Mouse (Mus musculus) A20 (cell line): ENCODE measurements around the gene Mrps23.

Experiments
- DNase-seq: peaks from one replicate; pipeline ENCODE4 v3.0.0-alpha.2; 2011; ENCODE audit warnings: low read depth, low spot score

The Mrps23 gene

GRCm38 (mm10) chr11:88203712-88204532 is at the start of gene Mrps23:
Gene Mrps23, plus strand, starts transcription at chr11:88204388.
- DNase-seq, result peak; percentile 95

GRCm38 (mm10) chr11:88154500-88154899 is 49.7 kb upstream of the Mrps23 start:
- DNase-seq, result no peak

GRCm38 (mm10) chr11:88155451-88155850 is 48.7 kb upstream of the Mrps23 start:
- no peak for DNase-seq

DNA sequence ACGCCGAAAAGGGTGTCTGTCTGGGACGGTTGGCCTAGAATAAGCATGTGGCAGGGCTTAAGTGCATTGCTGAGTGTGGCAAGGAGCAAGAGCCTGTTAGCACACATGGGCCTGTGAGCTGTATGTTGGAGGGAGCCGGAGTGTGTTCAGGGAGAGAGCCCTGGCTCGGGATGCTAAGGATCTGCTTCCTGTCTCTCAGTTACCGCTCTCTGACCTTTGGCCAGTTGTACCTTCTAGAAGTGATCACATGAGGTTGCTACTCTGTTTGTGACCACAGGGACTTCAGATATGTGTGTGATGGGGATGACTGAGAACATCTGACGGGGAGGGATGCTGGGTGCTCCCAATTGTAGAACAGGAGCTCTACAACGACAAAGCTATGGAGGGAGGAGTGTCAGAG is 48.2 kb upstream of the Mrps23 start:
- DNase-seq, result no peak

- no peak for DNase-seq
Measured at GRCm38 (mm10) chr11:88156403-88156802, 47.8 kb upstream of the Mrps23 start.

DNA sequence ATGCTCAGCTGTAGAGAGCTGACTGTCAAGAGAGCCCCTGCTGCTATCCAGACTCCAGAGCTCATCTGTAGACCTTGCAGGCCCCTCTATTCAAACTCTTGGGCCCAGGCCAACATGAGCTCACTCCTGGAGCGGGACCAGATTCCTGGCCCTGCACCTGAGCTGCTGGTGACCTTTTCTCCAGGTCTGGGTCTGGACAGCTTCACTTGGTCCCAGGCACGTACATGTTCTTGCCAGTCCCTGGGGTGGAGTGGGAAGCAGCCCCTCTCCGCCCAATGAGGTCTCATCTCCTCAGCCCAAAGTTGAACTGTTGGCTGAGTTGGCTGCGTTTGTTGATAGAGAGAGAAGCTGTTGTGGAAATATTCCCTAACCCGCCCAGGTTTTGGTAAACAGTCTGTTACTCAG is 45.3 kb upstream of the Mrps23 start:
- DNase-seq, result no peak

- DNase-seq, result no peak
Measured at GRCm38 (mm10) chr11:88159389-88159788, 44.8 kb upstream of the Mrps23 start.

GRCm38 (mm10) chr11:88160316-88160715 is 43.9 kb upstream of the Mrps23 start:
- DNase-seq, result no peak

GRCm38 (mm10) chr11:88161051-88161581 is 43.1 kb upstream of the Mrps23 start:
- no peak for DNase-seq

DNA sequence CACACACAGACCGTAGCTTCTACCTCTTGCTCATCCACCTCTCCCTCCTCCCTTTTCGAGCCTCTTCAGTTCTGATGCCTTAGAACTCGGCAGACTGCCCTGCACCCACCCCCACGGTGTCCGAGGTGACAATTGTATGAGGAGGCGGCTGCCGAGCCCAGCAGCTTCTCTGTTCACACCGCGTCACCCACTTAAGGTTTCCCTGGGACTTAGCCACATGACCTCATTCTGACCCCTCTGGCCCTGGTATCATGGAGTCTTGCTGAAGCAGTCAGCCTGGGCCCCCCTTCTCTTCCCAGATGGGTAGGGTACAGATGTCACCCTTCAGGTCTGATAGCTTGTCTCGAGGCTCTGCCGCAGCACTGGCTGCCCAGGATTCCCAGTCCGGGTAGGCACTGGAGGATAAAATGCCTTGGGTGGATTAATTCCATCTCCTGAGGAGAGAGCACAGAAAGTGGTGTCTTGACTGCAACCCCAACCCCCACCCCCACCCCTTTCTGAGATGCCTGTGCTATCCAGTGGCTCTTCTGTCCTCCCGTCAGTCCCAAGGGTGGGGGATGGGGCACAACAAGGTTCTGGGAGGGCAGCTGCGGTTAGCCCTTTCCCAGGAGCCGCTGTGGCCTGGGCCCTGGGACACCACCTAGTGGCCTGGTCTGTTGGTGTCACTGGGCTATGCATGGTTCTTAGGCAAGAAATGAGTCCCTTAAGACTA is 42.4 kb upstream of the Mrps23 start:
- DNase-seq, result peak; percentile 76

DNA sequence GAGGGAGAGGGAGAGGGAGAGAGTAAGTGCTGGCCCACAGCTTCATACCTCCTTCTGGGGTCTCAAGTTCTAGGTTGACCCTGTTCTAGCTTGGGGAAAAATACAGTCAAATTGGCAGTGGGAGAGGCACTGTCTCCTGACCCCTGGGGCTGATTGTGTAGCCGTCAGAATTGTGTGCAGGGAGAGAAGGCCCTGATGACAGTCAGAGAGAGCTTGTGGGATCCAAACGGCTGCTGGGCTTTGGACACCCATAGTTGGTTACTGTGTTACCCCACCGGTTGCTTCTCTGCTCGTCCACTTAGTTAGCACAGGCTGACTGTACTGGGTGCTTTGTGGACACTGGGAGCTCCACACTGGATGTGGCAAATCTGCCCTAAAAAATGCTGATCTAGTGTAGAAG is 41.4 kb upstream of the Mrps23 start:
- no peak for DNase-seq

- no peak for DNase-seq
Measured at GRCm38 (mm10) chr11:88164213-88164723, 39.9 kb upstream of the Mrps23 start.

DNA sequence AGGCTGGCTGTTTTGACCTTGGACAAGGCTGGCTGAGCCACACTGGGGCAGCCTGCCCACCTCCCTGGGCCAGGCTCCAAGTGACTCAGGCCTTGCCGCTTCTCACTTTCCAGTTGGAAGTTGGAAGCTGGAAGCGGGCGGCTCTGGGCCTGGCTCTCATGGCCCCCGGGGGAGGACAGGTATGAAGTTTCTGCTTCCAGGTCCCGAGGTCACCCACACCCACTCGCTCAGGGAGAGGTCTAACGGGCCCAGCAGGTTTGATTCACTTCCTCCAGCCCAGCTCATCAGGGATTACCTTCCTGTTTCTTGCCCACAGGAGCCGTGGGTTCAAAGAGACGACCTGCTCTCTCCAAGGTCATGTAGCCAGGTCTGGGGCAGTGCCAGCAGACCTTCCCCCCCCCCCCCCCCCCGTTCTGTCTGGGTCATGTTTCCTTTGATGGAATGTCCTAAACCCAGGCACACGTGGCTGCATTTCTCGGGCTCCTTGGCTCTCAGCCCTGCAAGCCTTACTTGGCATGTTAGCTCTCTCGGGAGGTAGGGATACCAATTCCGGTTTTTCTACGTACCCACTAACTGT is 39.3 kb upstream of the Mrps23 start:
- DNase-seq, result no peak

DNA sequence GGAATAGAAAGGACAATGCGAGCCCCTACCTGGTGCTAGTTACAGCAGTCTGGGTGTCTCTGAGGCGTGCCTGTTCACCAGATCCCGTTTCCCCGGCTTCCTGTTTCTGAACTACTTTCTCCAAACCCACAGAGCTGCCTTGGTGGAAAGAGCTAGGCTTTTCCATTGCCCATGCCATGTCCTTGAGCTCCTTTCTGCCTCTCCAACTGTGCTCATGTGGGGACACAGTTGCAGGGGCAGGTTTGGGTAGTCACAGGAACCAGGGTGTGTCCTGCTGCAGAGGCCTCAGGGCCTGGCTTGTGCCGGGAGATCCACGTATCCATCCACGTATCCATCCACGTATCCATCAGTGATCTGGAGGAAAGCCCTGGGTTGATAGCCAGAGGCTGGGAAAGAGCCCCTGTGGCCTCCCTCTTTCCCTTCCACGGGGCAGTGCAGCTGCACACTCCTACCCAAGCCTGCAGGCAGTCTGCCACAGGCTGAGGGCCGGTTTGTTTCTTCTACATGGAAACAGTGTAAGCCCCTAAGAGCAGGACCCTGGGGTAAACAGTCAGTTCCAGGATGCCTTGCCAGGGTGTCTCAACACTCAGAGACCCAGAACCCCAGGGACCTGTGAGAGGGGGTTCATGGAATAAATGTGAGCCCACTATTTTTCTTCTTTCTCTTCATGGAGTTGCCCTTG is 38.4 kb upstream of the Mrps23 start:
- DNase-seq, result no peak

GRCm38 (mm10) chr11:88166471-88166870 is 37.7 kb upstream of the Mrps23 start:
- no peak for DNase-seq

GRCm38 (mm10) chr11:88168611-88169010 is 35.6 kb upstream of the Mrps23 start:
- no peak for DNase-seq

GRCm38 (mm10) chr11:88169531-88170040 is 34.6 kb upstream of the Mrps23 start:
- DNase-seq, result no peak

DNA sequence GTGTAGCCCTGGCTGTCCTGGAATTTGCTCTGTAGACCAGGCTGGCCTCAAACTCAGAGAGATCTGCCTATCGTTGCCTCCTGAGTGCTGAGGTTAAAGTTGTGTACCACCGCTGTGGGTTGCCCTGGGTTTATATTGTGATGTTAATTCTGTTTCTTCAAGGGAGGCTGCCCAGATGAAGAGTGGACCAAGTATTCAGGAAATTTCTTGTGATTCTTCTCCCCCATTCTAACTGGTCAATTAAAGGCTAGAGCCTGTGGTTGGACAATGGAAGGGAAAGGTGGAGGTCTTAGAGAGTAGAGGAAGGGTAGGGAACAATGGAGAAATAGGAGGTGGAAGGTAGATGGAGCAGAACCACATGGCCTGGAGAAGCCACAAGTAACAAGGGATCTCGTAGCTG is 33.6 kb upstream of the Mrps23 start:
- DNase-seq, result no peak

- DNase-seq, result no peak
Measured at GRCm38 (mm10) chr11:88171876-88172442, 32.2 kb upstream of the Mrps23 start.

- DNase-seq, result no peak
Measured at GRCm38 (mm10) chr11:88172601-88173325, 31.4 kb upstream of the Mrps23 start.
